25 mouse cellular contexts compared by ENCODE assay signal in genomic region chr11:55589376-55590167, GRCm38 (mm10). TPM values are rescaled to one million over a fixed set of nuclear protein-coding genes. Genes with fewer than 3 reads are reported as not detected.
DNase-seq lines count a peak whose midpoint lies in the region; ATAC-seq and TF ChIP-seq lines count a peak whose summit lies in the region.
"Had no signal": no experiment of that assay in that cellular context is flagged by ENCODE, and none has a peak within 500 bp of the region (broad histone marks: within the 10 kb centered on the region; RNA-seq: fewer than 3 reads in every experiment).

No protein-coding gene starts in this region.

- no peaks in the 10 kb centered on the region for H3K27me3 ChIP-seq in forebrain, postnatal 0 days (ENCODE audit: insufficient read depth, low read length)
- no peaks in the 10 kb centered on the region for H3K27me3 ChIP-seq in forebrain, embryonic 12.5 days
- H3K27me3 ChIP-seq in kidney, postnatal 0 days (ENCODE audit: insufficient read depth, low read length): no peaks in the 10 kb centered on the region
- peaks cover 83% of the 10 kb centered on the region for H3K27me3 ChIP-seq in CH12.LX (replicated peaks)
- H3K27me3 ChIP-seq: embryonic facial prominence, embryonic 15.5 days; forebrain, embryonic 13.5 days; heart, embryonic 15.5 days; kidney, embryonic 15.5 days; limb, embryonic 15.5 days; megakaryocyte, embryonic 14.5 days had no signal

- no peaks in the 10 kb centered on the region for H3K9me3 ChIP-seq in forebrain, postnatal 0 days (ENCODE audit: low read length)
- no peaks in the 10 kb centered on the region for H3K9me3 ChIP-seq in forebrain, embryonic 12.5 days
- H3K9me3 ChIP-seq in kidney, postnatal 0 days (replicated peaks; ENCODE audit: low read length): no peaks in the 10 kb centered on the region
- H3K9me3 ChIP-seq in CH12.LX (replicated peaks; ENCODE audit: low read length): no peaks in the 10 kb centered on the region
- H3K9me3 ChIP-seq: embryonic facial prominence, embryonic 15.5 days; forebrain, embryonic 13.5 days; heart, embryonic 15.5 days; kidney, embryonic 15.5 days; limb, embryonic 15.5 days; megakaryocyte, embryonic 14.5 days had no signal

- no peak overlapping the region for H3K27ac ChIP-seq in forebrain, postnatal 0 days (ENCODE audit: low read depth, low read length)
- H3K27ac ChIP-seq in forebrain, embryonic 12.5 days: no peak overlapping the region
- no peak overlapping the region for H3K27ac ChIP-seq in kidney, postnatal 0 days
- H3K27ac ChIP-seq in CH12.LX (ENCODE audit: insufficient read depth, low read depth): no peak overlapping the region
- no peak overlapping the region for H3K27ac ChIP-seq in embryonic fibroblast, embryonic 13.5 days (ENCODE audit: insufficient read depth, low read length)
- H3K27ac ChIP-seq: embryonic facial prominence, embryonic 15.5 days; forebrain, embryonic 13.5 days; heart, embryonic 15.5 days; kidney, embryonic 15.5 days; limb, embryonic 15.5 days had no signal

- H3K36me3 ChIP-seq in forebrain, postnatal 0 days (ENCODE audit: insufficient read depth): no peaks in the 10 kb centered on the region
- H3K36me3 ChIP-seq in forebrain, embryonic 12.5 days (replicated peaks): no peaks in the 10 kb centered on the region
- no peaks in the 10 kb centered on the region for H3K36me3 ChIP-seq in kidney, postnatal 0 days (ENCODE audit: insufficient read depth, low read length)
- H3K36me3 ChIP-seq in CH12.LX (replicated peaks in 1 of 2; ENCODE audit: control insufficient read depth in 1 of 2, insufficient read depth in 1 of 2, low read length in 1 of 2): no peaks in the 10 kb centered on the region
- H3K36me3 ChIP-seq: embryonic facial prominence, embryonic 15.5 days; heart, embryonic 15.5 days; kidney, embryonic 15.5 days; limb, embryonic 15.5 days had no signal

- in situ Hi-C loops in CH12.LX (cut with MboI; ENCODE audit: low pct_ligation_motif_present, low pct_unique_long_range_greater_than_20kb, low sequenced_read_pairs): loop anchor here (25.0 kb wide), 2 partner anchors 398 to 523 kb away; no protein-coding TSS in a partner anchor

- H3K4me2 ChIP-seq in forebrain, postnatal 0 days (ENCODE audit: low read depth): no peak overlapping the region
- H3K4me2 ChIP-seq in forebrain, embryonic 12.5 days: no peak overlapping the region
- H3K4me2 ChIP-seq in kidney, postnatal 0 days (ENCODE audit: low read length): no peak overlapping the region
- H3K4me2 ChIP-seq in CH12.LX (ENCODE audit: insufficient read depth, low read depth, poor library complexity, severe bottlenecking): no peak overlapping the region
- H3K4me2 ChIP-seq: embryonic facial prominence, embryonic 15.5 days; forebrain, embryonic 13.5 days; heart, embryonic 15.5 days; kidney, embryonic 15.5 days; limb, embryonic 15.5 days had no signal

- H3K9ac ChIP-seq in forebrain, postnatal 0 days: no peak overlapping the region
- no peak overlapping the region for H3K9ac ChIP-seq in forebrain, embryonic 12.5 days
- H3K9ac ChIP-seq in kidney, postnatal 0 days (ENCODE audit: low read depth, low read length): no peak overlapping the region
- no peak overlapping the region for H3K9ac ChIP-seq in CH12.LX (ENCODE audit: insufficient read depth, low read depth)
- H3K9ac ChIP-seq: embryonic facial prominence, embryonic 15.5 days; forebrain, embryonic 13.5 days; heart, embryonic 15.5 days; kidney, embryonic 15.5 days; limb, embryonic 15.5 days had no signal

- TF ChIP-seq EP300 in CH12.LX (IDR thresholded peaks at IDR 0.05; ENCODE audit: low read length): no peak

- no peak for ATAC-seq in forebrain, postnatal 0 days
- ATAC-seq in forebrain, embryonic 12.5 days (ENCODE audit: low FRiP score): no peak
- ATAC-seq in kidney, postnatal 0 days (replicated peaks; ENCODE audit: low FRiP score, low read depth): no peak
- ATAC-seq: activated CD4-positive, CD25-positive, alpha-beta regulatory T cell, adult 4 months; forebrain, embryonic 13.5 days; Patski had no signal

- dilution Hi-C loops in CH12.LX (cut with MboI; ENCODE audit: extremely low pct_ligation_motif_present, extremely low pct_unique_long_range_greater_than_20kb, low sequenced_read_pairs): no loop called here

- H3K79me2 ChIP-seq in CH12.LX (replicated peaks; ENCODE audit: control insufficient read depth, extremely low read depth, insufficient read depth, poor library complexity, severe bottlenecking): no peaks in the 10 kb centered on the region

- TF ChIP-seq CTCF in forebrain, postnatal 0 days (IDR thresholded peaks at IDR 0.05; ENCODE audit: low read depth): peak; percentile 21
- peak; percentile 20; the same call in 1 of the 2 replicates for TF ChIP-seq CTCF in kidney, postnatal 0 days (IDR thresholded peaks at IDR 0.05; ENCODE audit: low read depth)
- TF ChIP-seq CTCF in CH12.LX (conservative IDR thresholded peaks at IDR 0.05 in 1 of 2, IDR thresholded peaks at IDR 0.05 in 1 of 2; ENCODE audit: low read depth in 2 of 2, low read length in 2 of 2): peak in 1 of 2 experiments; percentile 68; a peak in 2 of 4 replicates
- peak; percentile 24; the same call in 1 of the 2 replicates for TF ChIP-seq CTCF in embryonic fibroblast, embryonic 13.5 days (IDR thresholded peaks at IDR 0.05; ENCODE audit: borderline replicate concordance, insufficient read depth, low read length)

- WGBS in forebrain, postnatal 0 days: 63% methylated on average over 9 of the region's 9 CpGs
- WGBS in forebrain, embryonic 12.5 days: 82% methylated on average over 9 of the region's 9 CpGs
- 77% methylated on average over 9 of the region's 9 CpGs for WGBS in kidney, postnatal 0 days

- no peak overlapping the region for H3K4me3 ChIP-seq in forebrain, postnatal 0 days (ENCODE audit: low read depth, low read length)
- H3K4me3 ChIP-seq in forebrain, embryonic 12.5 days (replicated peaks): no peak overlapping the region
- no peak overlapping the region for H3K4me3 ChIP-seq in kidney, postnatal 0 days (replicated peaks; ENCODE audit: low read depth, low read length)
- no peak overlapping the region for H3K4me3 ChIP-seq in CH12.LX (replicated peaks in 1 of 3; ENCODE audit: low read depth in 2 of 3, low read length in 2 of 3, poor library complexity in 1 of 3)
- H3K4me3 ChIP-seq in embryonic fibroblast, embryonic 13.5 days (ENCODE audit: insufficient read depth, low read length): no peak overlapping the region
- H3K4me3 ChIP-seq: embryonic facial prominence, embryonic 15.5 days; forebrain, embryonic 13.5 days; heart, embryonic 15.5 days; kidney, embryonic 15.5 days; limb, embryonic 15.5 days; megakaryocyte, embryonic 14.5 days had no signal

- DNase-seq in forebrain, postnatal 0 days: no peak
- no peak for DNase-seq in kidney, postnatal 0 days (ENCODE audit: low spot score)
- no peak for DNase-seq in kidney, postnatal 14 days
- peak; percentile 4 for DNase-seq in CH12.LX (ENCODE audit: extremely low read depth)
- DNase-seq in adrenal gland, postnatal 10 days: no peak
- no peak for DNase-seq in heart, postnatal 4 days
- DNase-seq: adrenal gland, postnatal 36 days; cerebellum, adult 9-11 months; embryo, embryonic 11 days; heart, adult 18-20 months; lung, postnatal 14 days; thymus, adult 18-20 months had no signal

- no peaks in the 10 kb centered on the region for H3K4me1 ChIP-seq in forebrain, postnatal 0 days (ENCODE audit: insufficient read depth)
- H3K4me1 ChIP-seq in forebrain, embryonic 12.5 days: no peaks in the 10 kb centered on the region
- H3K4me1 ChIP-seq in kidney, postnatal 0 days (replicated peaks; ENCODE audit: insufficient read depth, low read length): no peaks in the 10 kb centered on the region
- no peaks in the 10 kb centered on the region for H3K4me1 ChIP-seq in CH12.LX (ENCODE audit: control insufficient read depth in 1 of 2, insufficient read depth in 2 of 2)
- no peaks in the 10 kb centered on the region for H3K4me1 ChIP-seq in embryonic fibroblast, embryonic 13.5 days (ENCODE audit: control insufficient read depth, insufficient read depth, low read length)
- H3K4me1 ChIP-seq: embryonic facial prominence, embryonic 15.5 days; forebrain, embryonic 13.5 days; heart, embryonic 15.5 days; kidney, embryonic 15.5 days; limb, embryonic 15.5 days; megakaryocyte, embryonic 14.5 days had no signal

- TF ChIP-seq RAD21 in CH12.LX (IDR thresholded peaks at IDR 0.05; ENCODE audit: low read depth, low read length): peak; percentile 60

- TF ChIP-seq POLR2A in CH12.LX (IDR thresholded peaks at IDR 0.05; ENCODE audit: low read depth, low read length): no peak
- no peak for TF ChIP-seq POLR2A in embryonic fibroblast, embryonic 13.5 days (IDR thresholded peaks at IDR 0.05; ENCODE audit: low read depth, low read length)

TF ChIP-seq in CH12.LX, 34 proteins besides CTCF, POLR2A, EP300 and RAD21:
- TF ChIP-seq SMC3 (IDR thresholded peaks at IDR 0.05; ENCODE audit: low read depth, low read length) (peak; percentile 63), JUND (conservative IDR thresholded peaks at IDR 0.05; ENCODE audit: low read depth, low read length) (no peak)

RNA-seq across cellular contexts. Expression of gene Glra1, which starts 18.4 kb away (rescaled TPM):
- total RNA-seq in forebrain, postnatal 0 days (2014; rRNA removed): 0.19 TPM in 1 of 2 replicates, not detected in the other
- polyA plus RNA-seq in forebrain, postnatal 0 days (2015; fragmentation: Nextera tagmentation; extraction: Ambion mirVana): 0.08 TPM in 1 of 2 replicates, not detected in the other
- not detected in 2 replicates for polyA plus RNA-seq in forebrain, embryonic 12.5 days (2016; fragmentation: Nextera tagmentation; extraction: Ambion mirVana)
- polyA plus RNA-seq in kidney, postnatal 0 days (2015; fragmentation: Nextera tagmentation; extraction: Ambion mirVana): not detected in 2 replicates
- total RNA-seq in CH12.LX (2012; rRNA removed) (not detected in 2 replicates), CH12.LX (2014; rRNA removed) (not detected in 2 replicates)
- polyA plus RNA-seq in CH12.LX (2012; ENCODE audit: insufficient read length, low read depth): not detected in 2 replicates
- polyA plus RNA-seq in embryonic fibroblast, embryonic 13.5 days (2011; ENCODE audit: insufficient read length, low read depth, missing spikeins): not detected in 2 replicates
- not detected for total RNA-seq in adrenal gland, postnatal 10 days (2021)
- not detected for total RNA-seq in heart, postnatal 4 days (2021)
- total RNA-seq: adrenal gland, postnatal 36 days; gastrocnemius, adult 18-20 months; heart, adult 18-20 months had no signal
- polyA plus RNA-seq: activated CD4-positive, CD25-positive, alpha-beta regulatory T cell, adult 4 months; embryonic facial prominence, embryonic 15.5 days; forebrain, embryonic 13.5 days; heart, embryonic 15.5 days; kidney, embryonic 15.5 days; liver, embryonic 16.5 days; Patski; urinary bladder, adult 2 months had no signal
